Mouse (Mus musculus) hindbrain, embryonic 10.5 days (tissue): ENCODE measurements around the gene Pik3r2. TPM values are rescaled to one million over a fixed set of nuclear protein-coding genes. Genes with fewer than 3 reads are reported as not detected.

ENCODE experiments used
- DNase-seq: peaks from one replicate; pipeline ENCODE4 v3.0.0-alpha.2; 2017; ENCODE audit warnings: low spot score
- H3K27ac ChIP-seq: fragments of 300-500 bp; sonication (generic); 2 replicates; pipeline ENCODE4 v1.5.1; 2016; ENCODE audit warnings: mild to moderate bottlenecking, moderate library complexity
- H3K27me3 ChIP-seq: fragments of 300-500 bp; sonication (generic); 2 replicates; pipeline ENCODE4 v1.6.1; 2016; ENCODE audit warnings: mild to moderate bottlenecking; ENCODE audit not compliant: poor library complexity, insufficient read depth, severe bottlenecking
- H3K36me3 ChIP-seq: fragments of 300-500 bp; sonication (generic); 2 replicates; pipeline ENCODE4 v1.6.1; 2016; ENCODE audit warnings: mild to moderate bottlenecking, moderate library complexity
- H3K4me1 ChIP-seq: fragments of 300-500 bp; sonication (generic); replicated peaks from 2 replicates; pipeline ENCODE4 v1.6.1; 2016; ENCODE audit warnings: mild to moderate bottlenecking
- H3K4me3 ChIP-seq: fragments of 300-500 bp; sonication (generic); 2 replicates; pipeline ENCODE4 v1.5.1; 2016; ENCODE audit warnings: mild to moderate bottlenecking, moderate library complexity
- H3K9me3 ChIP-seq: fragments of 300-500 bp; sonication (generic); 2 replicates; pipeline ENCODE4 v1.6.1; 2016; ENCODE audit warnings: mild to moderate bottlenecking, moderate library complexity
- WGBS: fragments of 180-500 bp; shearing (Covaris S2); methylation state at CpG from one replicate; pipeline ENCODE4 v1.1.7; 2016; 5-methylcytosine and 5-hydroxymethylcytosine counted together
- polyA plus RNA-seq: library from polyadenylated mRNA; unstranded; fragments of >200 nt; fragmentation: Nextera tagmentation; extraction: Ambion mirVana; gene quantifications from 2 replicates; pipeline ENCODE4 v1.2.1, GENCODE M21; 2016

Gene Pik3r2
- polyA plus RNA-seq, 1 experiment from 2014 or later = 82.1 TPM

- peaks cover 72% of the 10 kb centered on the region for H3K27me3 ChIP-seq
- H3K4me1 ChIP-seq = peaks cover 11% of the 10 kb centered on the region
- no peaks in the 10 kb centered on the region for H3K9me3 ChIP-seq
- WGBS = 87% methylated on average over 4 of the region's 4 CpGs
- no peaks in the 10 kb centered on the region for H3K36me3 ChIP-seq
- DNase-seq = no peak
- H3K4me3 ChIP-seq = no peak overlapping the region
- H3K27ac ChIP-seq = no peak overlapping the region
These were observed 45.6 kb downstream of the Pik3r2 start for GRCm38 (mm10) chr8:70730956-70731355.

DNA sequence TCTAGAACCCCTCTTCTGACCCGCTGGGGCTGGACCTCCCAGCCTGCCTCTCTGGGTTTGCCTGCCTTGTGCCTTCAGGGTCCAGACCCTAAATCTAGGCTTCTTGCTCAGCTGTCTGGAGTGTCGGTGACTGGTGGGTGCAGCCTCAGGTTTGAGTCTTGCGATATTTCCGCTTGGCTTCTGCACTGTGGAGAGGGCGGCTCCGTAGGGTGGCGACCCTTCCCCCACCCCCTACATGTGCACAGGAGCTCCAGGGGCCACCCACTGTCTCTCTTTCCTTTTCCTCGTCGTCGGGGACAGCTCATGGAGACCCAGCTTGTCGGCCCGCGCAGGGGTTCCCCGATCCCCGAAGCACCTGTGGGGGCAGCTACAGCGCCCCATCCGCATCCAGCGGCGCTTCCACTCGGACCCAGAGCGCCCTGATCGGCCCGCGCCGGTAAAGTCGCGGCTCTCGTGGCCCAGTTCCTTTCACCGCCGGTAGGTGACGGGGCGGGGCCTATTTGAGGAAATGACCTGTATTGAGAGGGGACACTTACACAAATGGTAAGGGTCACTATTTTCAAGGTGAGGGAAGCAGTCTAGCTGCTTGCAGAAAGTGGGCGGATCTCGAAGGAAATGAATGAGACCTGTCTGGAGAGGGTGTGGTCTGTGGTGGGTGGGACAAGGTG is 46.6 kb downstream of the Pik3r2 start:
- Histone ChIP-seq H3K27me3 (peaks cover 78% of the 10 kb centered on the region), H3K27ac (0 out of 2 replicates have a peak overlapping the region, but pooled peaks have one; percentile 23), H3K9me3 (no peaks in the 10 kb centered on the region), H3K4me1 (peaks cover 11% of the 10 kb centered on the region), H3K36me3 (no peaks in the 10 kb centered on the region), H3K4me3 (peak overlapping the region; percentile 40)
- no peak for DNase-seq
- 3% methylated on average over 34 of the region's 34 CpGs for WGBS

GRCm38 (mm10) chr8:70726721-70727120 is 49.8 kb downstream of the Pik3r2 start:
- no peak overlapping the region for H3K4me3 ChIP-seq
- no peak for DNase-seq
- H3K27me3 ChIP-seq = peaks cover 62% of the 10 kb centered on the region
- 44% methylated on average over 11 of the region's 11 CpGs for WGBS
- no peak overlapping the region for H3K27ac ChIP-seq
- H3K4me1 ChIP-seq = peaks cover 11% of the 10 kb centered on the region
- H3K36me3 ChIP-seq = no peaks in the 10 kb centered on the region
- H3K9me3 ChIP-seq = no peaks in the 10 kb centered on the region

DNA sequence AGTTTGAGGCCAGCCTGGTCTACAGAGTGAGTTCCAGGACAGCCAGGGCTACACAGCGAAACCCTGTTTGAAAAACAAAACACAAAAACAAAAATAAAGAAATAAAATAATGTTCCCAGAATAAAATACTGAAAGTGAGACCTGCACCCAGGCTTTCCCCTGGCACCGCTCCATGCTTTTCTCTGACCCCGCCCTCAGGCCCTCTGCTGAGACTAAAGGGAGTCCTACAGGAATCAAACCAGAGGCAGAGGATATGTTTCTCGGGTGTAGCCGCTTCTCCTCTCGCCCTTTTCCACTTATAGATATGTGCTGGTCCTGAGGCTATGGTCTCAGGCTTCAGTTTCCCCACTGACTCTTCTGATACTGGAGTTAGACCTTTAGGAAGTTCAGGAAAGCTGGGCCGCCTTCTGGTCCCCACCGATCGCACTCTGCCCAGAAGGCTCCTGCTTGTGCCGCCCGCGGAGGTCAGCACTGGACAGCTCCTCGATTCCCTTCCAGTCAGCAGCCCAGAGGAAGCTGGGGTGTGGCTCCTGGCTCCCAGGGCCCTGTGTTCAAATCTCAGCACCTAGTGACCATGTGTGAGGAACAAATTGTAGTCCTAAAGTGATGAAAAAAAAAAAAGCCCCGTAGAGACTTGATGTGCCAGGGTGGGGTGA is 50.6 kb downstream of the Pik3r2 start:
- no peak overlapping the region for H3K4me3 ChIP-seq
- H3K4me1 ChIP-seq = peaks cover 11% of the 10 kb centered on the region
- no peak for DNase-seq
- H3K36me3 ChIP-seq = no peaks in the 10 kb centered on the region
- WGBS = 27% methylated on average over 14 of the region's 14 CpGs
- peaks cover 54% of the 10 kb centered on the region for H3K27me3 ChIP-seq
- no peak overlapping the region for H3K27ac ChIP-seq
- H3K9me3 ChIP-seq = no peaks in the 10 kb centered on the region

DNA sequence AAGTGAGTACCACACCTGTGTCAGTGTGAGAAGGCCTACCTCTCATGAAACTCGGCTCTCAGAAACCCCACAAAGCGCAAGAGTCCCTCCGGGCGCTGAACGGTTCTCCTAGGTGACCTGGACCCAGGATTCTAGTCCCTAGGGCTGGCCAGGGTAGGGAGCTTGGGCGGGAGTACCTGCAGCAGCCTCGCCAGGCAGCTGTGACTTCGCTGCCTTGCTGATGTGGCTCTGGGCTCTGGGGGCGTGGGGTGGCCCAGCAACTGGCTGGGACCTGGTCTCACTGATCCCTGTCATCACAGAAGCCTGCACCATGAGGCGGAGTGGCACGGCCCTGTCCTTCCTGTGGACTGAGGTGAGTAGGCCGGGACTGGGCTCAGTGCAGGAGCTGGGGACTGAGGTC is 52.3 kb downstream of the Pik3r2 start:
- Histone ChIP-seq H3K4me3 (no peak overlapping the region), H3K9me3 (no peaks in the 10 kb centered on the region), H3K36me3 (no peaks in the 10 kb centered on the region), H3K27ac (no peak overlapping the region), H3K4me1 (no peaks in the 10 kb centered on the region), H3K27me3 (peaks cover 44% of the 10 kb centered on the region)
- WGBS = 73% methylated on average over 12 of the region's 12 CpGs
- DNase-seq = no peak

DNA sequence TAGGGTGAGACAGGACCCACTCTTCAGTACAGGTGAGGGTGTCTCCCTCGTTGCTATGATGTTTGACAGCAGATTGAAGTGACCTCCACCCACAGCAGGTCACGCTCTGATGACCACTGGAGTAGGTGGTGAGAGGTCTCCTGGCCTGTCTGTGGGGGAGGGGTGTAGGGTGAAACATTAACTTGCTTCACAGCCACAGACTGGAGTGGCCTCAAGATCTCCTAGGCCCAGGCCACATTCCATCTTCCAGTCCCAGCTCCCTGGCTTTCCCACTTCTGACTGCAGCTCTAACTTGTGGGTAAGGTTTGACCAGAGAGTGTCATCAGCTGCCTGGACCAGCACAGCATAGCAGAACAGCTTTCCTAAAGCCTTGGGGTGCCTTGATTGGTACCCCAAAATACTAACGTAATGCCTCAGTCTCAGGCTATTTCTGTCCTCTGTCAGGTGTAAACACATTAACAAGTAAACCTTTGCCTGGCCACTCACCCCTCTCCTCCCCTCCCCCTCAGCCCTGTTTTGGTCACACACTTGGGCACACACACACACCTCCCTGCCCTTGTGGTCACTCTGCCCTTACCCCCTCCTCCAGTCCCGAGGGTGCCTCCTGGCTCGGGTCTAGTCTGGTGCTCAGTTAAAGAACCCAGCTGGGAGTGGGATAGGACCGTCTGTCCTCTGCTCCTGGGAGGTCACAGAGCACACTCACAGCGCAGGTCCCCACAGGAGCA is 52.9 kb downstream of the Pik3r2 start, which contains the start of gene Pde4c:
Pde4c (plus strand) TSS at position 235 of the 725 bp plus-strand sequence.
- Histone ChIP-seq H3K4me1 (no peaks in the 10 kb centered on the region), H3K27ac (no peak within 1 kb of the TSS), H3K9me3 (no peaks in the 10 kb centered on the region), H3K4me3 (no peak within 1 kb of the TSS), H3K36me3 (no peaks in the 10 kb centered on the region), H3K27me3 (peaks cover 39% of the 10 kb centered on the region)
- DNase-seq = no peak
- 57% methylated on average over 7 of the region's 7 CpGs for WGBS

- no peak overlapping the region for H3K4me3 ChIP-seq
- WGBS = 85% methylated on average over 8 of the region's 8 CpGs
- peaks cover 4% of the 10 kb centered on the region; the same call in 1 of the 2 replicates for H3K4me1 ChIP-seq
- DNase-seq = no peak
- no peaks in the 10 kb centered on the region for H3K36me3 ChIP-seq
- H3K27me3 ChIP-seq = peaks cover 32% of the 10 kb centered on the region
- no peak overlapping the region for H3K27ac ChIP-seq
- H3K9me3 ChIP-seq = no peaks in the 10 kb centered on the region
These were observed 54.9 kb downstream of the Pik3r2 start for GRCm38 (mm10) chr8:70721601-70722000.

GRCm38 (mm10) chr8:70720739-70721138 is 55.8 kb downstream of the Pik3r2 start:
- WGBS = 7% methylated on average over 3 of the region's 3 CpGs
- Histone ChIP-seq H3K27me3 (peaks cover 26% of the 10 kb centered on the region; the same call in 1 of the 2 replicates), H3K27ac (no peak overlapping the region), H3K9me3 (no peaks in the 10 kb centered on the region), H3K36me3 (no peaks in the 10 kb centered on the region), H3K4me3 (no peak overlapping the region), H3K4me1 (peaks cover 4% of the 10 kb centered on the region; the same call in 1 of the 2 replicates)
- peak; percentile 78 for DNase-seq

DNA sequence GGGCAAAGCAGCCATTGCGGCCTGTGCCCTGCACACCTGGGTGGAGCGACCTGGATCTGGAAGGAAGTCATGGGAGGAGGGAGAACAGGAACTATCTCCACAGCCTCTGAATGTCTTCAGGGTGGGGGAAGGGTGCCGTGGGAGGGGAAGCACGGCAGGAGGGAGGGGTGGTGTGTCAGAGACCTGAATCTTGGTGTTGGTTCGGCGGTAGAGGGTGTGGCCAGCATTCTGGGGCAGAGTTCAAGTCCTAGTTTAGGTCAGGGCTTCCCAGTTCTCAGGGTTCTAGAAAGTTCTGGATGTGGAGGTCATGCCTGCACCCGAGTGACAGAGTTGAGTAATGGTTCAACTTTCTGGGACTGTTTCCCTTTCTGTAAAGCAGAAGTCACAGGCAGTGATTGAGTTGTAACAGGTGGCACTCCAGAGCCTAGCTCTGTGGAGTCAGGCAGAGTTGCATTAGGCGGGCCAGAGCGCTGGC is 56.7 kb downstream of the Pik3r2 start:
- Histone ChIP-seq H3K4me3 (no peak overlapping the region), H3K4me1 (peaks cover 4% of the 10 kb centered on the region; the same call in 1 of the 2 replicates), H3K27me3 (peaks cover 22% of the 10 kb centered on the region; the same call in 1 of the 2 replicates), H3K36me3 (no peaks in the 10 kb centered on the region), H3K27ac (no peak overlapping the region), H3K9me3 (no peaks in the 10 kb centered on the region)
- 75% methylated on average over 9 of the region's 9 CpGs for WGBS
- DNase-seq = no peak

GRCm38 (mm10) chr8:70718297-70718696 is 58.2 kb downstream of the Pik3r2 start, which contains the start of gene Gm3336:
Gene Gm3336 (plus strand): TSS chr8:70718543.
- Histone ChIP-seq H3K27me3 (peaks cover 22% of the 10 kb centered on the region; the same call in 1 of the 2 replicates), H3K4me1 (peaks cover 14% of the 10 kb centered on the region), H3K36me3 (no peaks in the 10 kb centered on the region), H3K4me3 (peak within 1 kb of the TSS; percentile 5; the same call in 1 of the 2 replicates), H3K9me3 (no peaks in the 10 kb centered on the region), H3K27ac (no peak within 1 kb of the TSS)
- DNase-seq = peak; percentile 49
- 5% methylated on average over 19 of the region's 19 CpGs for WGBS
